Mouse (Mus musculus) ES-E14 (cell line): ENCODE results near the gene Gm3045.

Experiments used
- CHD2 ChIP-seq: IDR thresholded peaks from 2 replicates; pipeline ENCODE4 v1.6.1; 2014; ENCODE audit warnings: mild to moderate bottlenecking, low read depth, low read length, inconsistent platforms
- HCFC1 ChIP-seq: IDR thresholded peaks from 2 replicates; pipeline ENCODE4 v1.6.1; 2012; ENCODE audit warnings: low read length, inconsistent platforms, borderline replicate concordance; ENCODE audit not compliant: insufficient read depth
- MAFK ChIP-seq: IDR thresholded peaks from 2 replicates; pipeline ENCODE4 v1.6.1; 2014; ENCODE audit warnings: mild to moderate bottlenecking, low read depth, low read length, inconsistent platforms; ENCODE audit not compliant: insufficient read depth
- ZC3H11A ChIP-seq: IDR thresholded peaks from 2 replicates; pipeline ENCODE4 v1.6.1; 2012; ENCODE audit warnings: low read depth, mild to moderate bottlenecking, inconsistent platforms, low read length, borderline replicate concordance
- ZNF384 ChIP-seq: IDR thresholded peaks from 2 replicates; pipeline ENCODE4 v1.6.1; 2012; ENCODE audit warnings: low read depth, low read length, inconsistent platforms

GRCm38 (mm10) chr13:56450035-56450434 lies 23.6 kb downstream of the Gm3045 start:
- TF ChIP-seq CHD2 (no peak), ZC3H11A (no peak), HCFC1 (no peak), MAFK (no peak), ZNF384 (no peak)
